Mouse (Mus musculus) ES-E14 (cell line): ENCODE measurements around the gene Ucp1. TPM values are rescaled to one million over a fixed set of nuclear protein-coding genes. Genes with fewer than 3 reads are reported as not detected.

Source experiments
- DNase-seq: peaks from one replicate; pipeline ENCODE4 v3.0.0-alpha.2; 2013; ENCODE audit warnings: low read depth, low spot score
- H3K27ac ChIP-seq: 2 replicates; pipeline ENCODE4 v1.5.1; 2012; ENCODE audit warnings: low read depth, mild to moderate bottlenecking, low read length, moderate library complexity, mixed read lengths; ENCODE audit not compliant: poor library complexity, insufficient read depth, severe bottlenecking
- H3K36me3 ChIP-seq: 2 replicates; pipeline ENCODE4 v1.6.1; 2012; ENCODE audit warnings: mild to moderate bottlenecking, low read length, moderate library complexity, mixed read lengths; ENCODE audit not compliant: control insufficient read depth, poor library complexity, insufficient read depth, severe bottlenecking
- H3K4me1 ChIP-seq, 2 experiments: fragments of 150-350 bp in 1 of 2; sonication (generic) in 1 of 2; 2 replicates each; pipeline ENCODE4 v1.6.1; 2012; ENCODE audit warnings: low read length in 2 of 2, mild to moderate bottlenecking in 1 of 2, mixed read lengths in 1 of 2; ENCODE audit not compliant: control insufficient read depth in 2 of 2, insufficient read depth in 2 of 2, poor library complexity in 1 of 2
- H3K4me3 ChIP-seq, 2 experiments: fragments of 150-350 bp in 1 of 2; sonication (generic) in 1 of 2; 2 replicates each; pipeline ENCODE4 v1.5.1; 2012; ENCODE audit warnings: low read length in 2 of 2, low read depth in 1 of 2, mild to moderate bottlenecking in 1 of 2, mixed read lengths in 1 of 2; ENCODE audit not compliant: insufficient read depth in 1 of 2, poor library complexity in 1 of 2, severe bottlenecking in 1 of 2
- H3K9ac ChIP-seq: 2 replicates; pipeline ENCODE4 v1.6.1; 2012; ENCODE audit warnings: low read depth, mild to moderate bottlenecking, low read length, mixed read lengths; ENCODE audit not compliant: poor library complexity, insufficient read depth, severe bottlenecking
- H3K9me3 ChIP-seq: fragments of 150-350 bp; sonication (generic); 2 replicates; pipeline ENCODE4 v1.6.1; 2012; ENCODE audit warnings: low read depth, mild to moderate bottlenecking, low read length; ENCODE audit not compliant: control insufficient read depth, insufficient read depth
- CHD2 ChIP-seq: IDR thresholded peaks from 2 replicates; pipeline ENCODE4 v1.6.1; 2014; ENCODE audit warnings: mild to moderate bottlenecking, low read depth, low read length, inconsistent platforms
- HCFC1 ChIP-seq: IDR thresholded peaks from 2 replicates; pipeline ENCODE4 v1.6.1; 2012; ENCODE audit warnings: low read length, inconsistent platforms, borderline replicate concordance; ENCODE audit not compliant: insufficient read depth
- MAFK ChIP-seq: IDR thresholded peaks from 2 replicates; pipeline ENCODE4 v1.6.1; 2014; ENCODE audit warnings: mild to moderate bottlenecking, low read depth, low read length, inconsistent platforms; ENCODE audit not compliant: insufficient read depth
- ZC3H11A ChIP-seq: IDR thresholded peaks from 2 replicates; pipeline ENCODE4 v1.6.1; 2012; ENCODE audit warnings: low read depth, mild to moderate bottlenecking, inconsistent platforms, low read length, borderline replicate concordance
- ZNF384 ChIP-seq: IDR thresholded peaks from 2 replicates; pipeline ENCODE4 v1.6.1; 2012; ENCODE audit warnings: low read depth, low read length, inconsistent platforms
- in situ Hi-C, 2 experiments: fragments of 600-800 bp; cut with MboI; formaldehyde crosslinking; loops; one replicate each; pipeline ENCODE4 v1.15.1; 2025; ENCODE audit warnings: low sequenced_read_pairs in 2 of 2, inconsistent platforms in 1 of 2; ENCODE audit not compliant: unreplicated experiment in 2 of 2
- total RNA-seq: library from RNA; depleted of rRNA; stranded (reverse); fragments of 300-350 nt; gene quantifications from 2 replicates; pipeline ENCODE4 v1.2.3, GENCODE M21; 2012

Gene Ucp1
- total RNA-seq, 1 experiment: 0.13 TPM

GRCm38 (mm10) chr8:83257631-83258030 lies 32.5 kb upstream of the Ucp1 start:
- no peak overlapping the region for H3K9ac ChIP-seq
- peak; percentile 31 for DNase-seq
- no peak overlapping the region for H3K27ac ChIP-seq
- in situ Hi-C loops: no loop called here
- H3K4me1 ChIP-seq: peaks cover 3 to 11% of the 10 kb centered on the region in 2 experiments; a peak in 2 of 4 replicates
- H3K9me3 ChIP-seq: no peaks in the 10 kb centered on the region
- no peak overlapping the region for H3K4me3 ChIP-seq
- H3K36me3 ChIP-seq: peaks cover 21% of the 10 kb centered on the region; the same call in 1 of the 2 replicates
- TF ChIP-seq HCFC1 (no peak), MAFK (no peak), ZNF384 (no peak), ZC3H11A (no peak), CHD2 (no peak)

GRCm38 (mm10) chr8:83260418-83261215 lies 29.5 kb upstream of the Ucp1 start:
- peaks cover 16% of the 10 kb centered on the region; the same call in 1 of the 2 replicates for H3K36me3 ChIP-seq
- TF ChIP-seq ZC3H11A (peak; percentile 90), MAFK (no peak), ZNF384 (no peak), HCFC1 (peak; percentile 30; the same call in 1 of the 2 replicates)
- peaks cover 3 to 11% of the 10 kb centered on the region in 2 experiments; a peak in 2 of 4 replicates for H3K4me1 ChIP-seq
- no peak overlapping the region for H3K27ac ChIP-seq
- H3K9ac ChIP-seq: no peak overlapping the region; the same call in 1 of the 2 replicates
- DNase-seq: peak; percentile 83
- no peaks in the 10 kb centered on the region for H3K9me3 ChIP-seq
- in situ Hi-C loops: no loop called here
- H3K4me3 ChIP-seq: peak overlapping the region in 1 of 2 experiments; percentile 62; a peak in 2 of 4 replicates

DNA sequence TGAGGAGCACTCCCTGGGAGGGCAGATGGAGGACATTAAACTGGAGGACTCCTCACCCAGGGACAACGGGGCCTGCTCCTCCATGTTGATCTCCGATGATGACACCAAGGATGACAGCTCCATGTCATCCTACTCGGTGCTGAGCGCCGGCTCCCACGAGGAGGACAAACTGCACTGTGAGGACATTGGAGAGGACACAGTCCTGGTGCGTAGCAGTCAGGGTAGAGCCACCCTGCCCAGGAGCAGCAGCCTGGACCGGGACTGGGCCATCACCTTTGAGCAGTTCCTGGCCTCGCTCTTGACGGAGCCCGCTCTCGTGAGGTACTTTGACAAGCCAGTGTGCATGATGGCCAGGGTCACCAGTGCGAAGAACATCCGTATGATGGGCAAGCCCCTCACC lies 19.0 kb upstream of the Ucp1 start:
- in situ Hi-C loops: no loop called here
- DNase-seq: no peak
- no peaks in the 10 kb centered on the region for H3K9me3 ChIP-seq

GRCm38 (mm10) chr8:83272464-83272863 lies 17.7 kb upstream of the Ucp1 start:
- no peak for TF ChIP-seq ZC3H11A
- no peak for TF ChIP-seq CHD2
- no peak for TF ChIP-seq MAFK
- TF ChIP-seq ZNF384: no peak
- no peak for TF ChIP-seq HCFC1
- Histone ChIP-seq H3K4me3 (no peak overlapping the region), H3K36me3 (peaks cover 7% of the 10 kb centered on the region; the same call in 1 of the 2 replicates), H3K9ac (no peak overlapping the region), H3K9me3 (no peaks in the 10 kb centered on the region), H3K4me1 (peaks cover 2 to 5% of the 10 kb centered on the region in 2 experiments; a peak in 1 of 4 replicates), H3K27ac (no peak overlapping the region)
- DNase-seq: no peak
- in situ Hi-C loops: no loop called here

More for the DNA sequence above, 19.0 kb upstream of the Ucp1 start:
- Histone ChIP-seq H3K27ac (no peak overlapping the region), H3K4me1 (peaks cover 2 to 5% of the 10 kb centered on the region in 2 experiments; a peak in 1 of 4 replicates), H3K9ac (no peak overlapping the region), H3K4me3 (no peak overlapping the region), H3K36me3 (peaks cover 12% of the 10 kb centered on the region; the same call in 1 of the 2 replicates)
- no peak for TF ChIP-seq ZC3H11A
- no peak for TF ChIP-seq CHD2
- TF ChIP-seq HCFC1: no peak
- no peak for TF ChIP-seq MAFK
- TF ChIP-seq ZNF384: no peak
